Mouse (Mus musculus): ENCODE results near the gene Sik3. TPM values are rescaled to one million over a fixed set of nuclear protein-coding genes. Genes with fewer than 3 reads are reported as not detected.

Gene Sik3
- polyA plus RNA-seq, 1 experiment from 2014 or later = 10.6 TPM

DNA sequence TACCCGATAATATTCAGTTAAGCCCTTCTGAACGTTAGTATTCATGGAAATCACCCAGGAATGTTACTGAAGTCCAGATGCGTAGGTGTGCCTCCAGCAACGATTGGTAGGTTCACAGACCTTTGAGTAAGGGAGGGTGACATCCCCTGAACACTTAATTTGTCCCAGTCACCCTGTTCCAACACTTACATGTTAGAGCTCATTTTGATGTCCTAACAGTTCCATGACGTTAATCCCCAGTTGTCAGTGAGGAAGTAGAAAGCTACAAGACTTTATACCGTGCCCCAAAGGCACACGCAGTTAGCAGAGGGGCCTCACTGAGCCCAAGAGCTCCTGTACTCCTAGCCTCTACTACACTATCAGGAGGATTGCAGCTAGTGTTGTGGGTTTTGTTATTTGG, 36.9 kb downstream of the Sik3 start:
- Histone ChIP-seq H3K9ac (ENCODE audit: low read length) (no peak overlapping the region), H3K4me1 (ENCODE audit: control insufficient read depth, insufficient read depth, low read length) (peaks cover 5% of the 10 kb centered on the region; the same call in 1 of the 2 replicates), H3K27ac (replicated peaks; ENCODE audit: low read depth, low read length) (no peak overlapping the region), H3K9me3 (ENCODE audit: control insufficient read depth, low read length) (no peaks in the 10 kb centered on the region), H3K27me3 (ENCODE audit: control insufficient read depth, insufficient read depth, low read length) (no peaks in the 10 kb centered on the region), H3K4me3 (ENCODE audit: low read depth, low read length) (no peak overlapping the region), H3K4me2 (ENCODE audit: low read depth, severe bottlenecking) (no peak overlapping the region), H3K36me3 (ENCODE audit: control insufficient read depth, insufficient read depth, low read length) (no peaks in the 10 kb centered on the region)
- DNase-seq (ENCODE audit: low spot score) (no peak), ATAC-seq (ENCODE audit: insufficient number of reproducible peaks, low FRiP score, low TSS enrichment, low read depth) (no peak)
- 54% methylated on average over 7 of the region's 7 CpGs for WGBS

DNA sequence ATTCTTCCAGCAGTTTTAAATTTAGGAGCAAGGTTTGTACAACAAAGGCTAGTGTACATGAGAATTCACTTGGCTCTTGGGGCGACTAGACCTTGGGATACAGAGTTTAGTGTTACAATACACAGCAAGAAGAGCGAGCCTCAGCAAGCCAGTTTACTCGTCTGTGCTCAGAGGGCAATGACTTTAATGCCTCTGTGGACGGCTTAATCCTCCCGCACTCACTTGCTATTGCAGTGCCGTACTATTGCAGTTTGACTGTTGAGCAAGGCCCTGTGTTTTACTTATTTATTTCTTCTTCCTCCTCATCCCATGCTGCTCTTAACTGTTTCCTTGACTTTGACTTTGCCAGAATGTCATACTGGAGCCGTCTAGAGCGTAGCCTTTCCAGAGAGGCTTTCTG, 37.6 kb downstream of the Sik3 start:
- Histone ChIP-seq H3K36me3 (ENCODE audit: control insufficient read depth, insufficient read depth, low read length) (no peaks in the 10 kb centered on the region), H3K4me2 (ENCODE audit: low read depth, severe bottlenecking) (no peak overlapping the region), H3K4me3 (ENCODE audit: low read depth, low read length) (no peak overlapping the region), H3K9me3 (ENCODE audit: control insufficient read depth, low read length) (no peaks in the 10 kb centered on the region), H3K27ac (replicated peaks; ENCODE audit: low read depth, low read length) (no peak overlapping the region), H3K9ac (ENCODE audit: low read length) (no peak overlapping the region), H3K27me3 (ENCODE audit: control insufficient read depth, insufficient read depth, low read length) (no peaks in the 10 kb centered on the region), H3K4me1 (ENCODE audit: control insufficient read depth, insufficient read depth, low read length) (peaks cover 7% of the 10 kb centered on the region; the same call in 1 of the 2 replicates)
- no peak for ATAC-seq (ENCODE audit: insufficient number of reproducible peaks, low FRiP score, low TSS enrichment, low read depth)
- DNase-seq (ENCODE audit: low spot score) = no peak
- WGBS = 67% methylated on average over 8 of the region's 8 CpGs

DNA sequence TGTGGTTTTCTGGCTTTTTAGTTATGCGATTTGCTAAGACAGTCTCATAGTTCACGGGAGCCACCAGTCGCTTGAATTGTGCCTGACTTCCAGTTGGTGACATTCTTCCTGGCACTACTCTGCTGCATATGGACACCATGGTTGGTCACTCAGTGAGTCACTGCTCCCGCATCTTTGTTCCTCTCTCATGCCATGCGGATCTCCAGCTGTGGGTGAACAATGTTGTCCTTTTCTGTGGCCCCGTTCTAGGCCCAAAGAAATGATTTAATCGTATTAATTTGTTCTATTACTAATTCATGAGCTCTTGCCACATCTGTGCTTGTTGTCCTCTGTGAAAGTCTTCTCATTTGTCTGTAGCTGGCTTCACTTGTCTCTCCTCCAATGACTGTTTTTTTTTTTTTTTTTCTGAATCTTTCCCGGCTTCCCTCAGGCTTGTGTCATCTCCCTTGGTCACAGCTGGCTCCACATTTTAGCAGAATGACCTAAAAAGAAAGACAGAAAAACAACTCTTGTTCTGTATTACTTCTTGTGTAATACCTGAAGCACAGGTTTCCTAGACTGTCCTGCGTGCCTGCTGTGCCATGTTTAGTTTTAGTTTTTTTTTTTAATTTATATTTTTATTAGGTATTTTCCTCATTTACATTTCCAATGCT, 40.5 kb downstream of the Sik3 start:
- H3K27ac ChIP-seq (replicated peaks; ENCODE audit: low read depth, low read length) = no peak overlapping the region
- 91% methylated on average over 9 of the region's 9 CpGs for WGBS
- H3K36me3 ChIP-seq (ENCODE audit: control insufficient read depth, insufficient read depth, low read length) = no peaks in the 10 kb centered on the region
- no peak overlapping the region for H3K9ac ChIP-seq (ENCODE audit: low read length)
- H3K4me1 ChIP-seq (ENCODE audit: control insufficient read depth, insufficient read depth, low read length) = peaks cover 7% of the 10 kb centered on the region; the same call in 1 of the 2 replicates
- ATAC-seq (ENCODE audit: insufficient number of reproducible peaks, low FRiP score, low TSS enrichment, low read depth) (no peak), DNase-seq (ENCODE audit: low spot score) (no peak)
- no peaks in the 10 kb centered on the region for H3K9me3 ChIP-seq (ENCODE audit: control insufficient read depth, low read length)
- H3K4me2 ChIP-seq (ENCODE audit: low read depth, severe bottlenecking) = no peak overlapping the region
- H3K4me3 ChIP-seq (ENCODE audit: low read depth, low read length) = no peak overlapping the region
- H3K27me3 ChIP-seq (ENCODE audit: control insufficient read depth, insufficient read depth, low read length) = no peaks in the 10 kb centered on the region

DNA sequence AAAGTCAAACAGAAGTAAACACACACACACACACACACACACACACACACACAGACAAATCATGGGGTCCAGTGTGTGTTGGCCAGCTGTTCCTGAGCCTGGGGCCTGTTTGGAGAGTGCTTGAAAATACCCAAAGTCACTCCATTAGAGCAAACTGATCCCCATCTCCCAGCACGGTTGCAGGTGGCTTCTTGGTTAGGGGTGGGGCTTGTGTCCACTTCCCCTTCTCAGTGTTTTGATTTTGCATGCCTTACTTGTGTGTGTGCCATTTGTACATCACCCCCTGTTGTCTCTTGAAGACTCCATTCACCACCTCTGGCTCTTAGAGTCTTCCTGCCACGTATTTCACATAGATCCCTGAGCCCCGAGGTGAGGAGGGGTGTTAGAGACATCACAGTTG, 45.4 kb downstream of the Sik3 start:
- Histone ChIP-seq H3K36me3 (ENCODE audit: control insufficient read depth, insufficient read depth, low read length) (no peaks in the 10 kb centered on the region), H3K9ac (ENCODE audit: low read length) (no peak overlapping the region), H3K27me3 (ENCODE audit: control insufficient read depth, insufficient read depth, low read length) (no peaks in the 10 kb centered on the region), H3K9me3 (ENCODE audit: control insufficient read depth, low read length) (no peaks in the 10 kb centered on the region), H3K4me3 (ENCODE audit: low read depth, low read length) (no peak overlapping the region), H3K27ac (replicated peaks; ENCODE audit: low read depth, low read length) (no peak overlapping the region), H3K4me1 (ENCODE audit: control insufficient read depth, insufficient read depth, low read length) (peaks cover 7% of the 10 kb centered on the region; the same call in 1 of the 2 replicates), H3K4me2 (ENCODE audit: low read depth, severe bottlenecking) (no peak overlapping the region)
- DNase-seq (ENCODE audit: low spot score) (no peak), ATAC-seq (ENCODE audit: insufficient number of reproducible peaks, low FRiP score, low TSS enrichment, low read depth) (no peak)
- WGBS = 86% methylated on average over 3 of the region's 3 CpGs

DNA sequence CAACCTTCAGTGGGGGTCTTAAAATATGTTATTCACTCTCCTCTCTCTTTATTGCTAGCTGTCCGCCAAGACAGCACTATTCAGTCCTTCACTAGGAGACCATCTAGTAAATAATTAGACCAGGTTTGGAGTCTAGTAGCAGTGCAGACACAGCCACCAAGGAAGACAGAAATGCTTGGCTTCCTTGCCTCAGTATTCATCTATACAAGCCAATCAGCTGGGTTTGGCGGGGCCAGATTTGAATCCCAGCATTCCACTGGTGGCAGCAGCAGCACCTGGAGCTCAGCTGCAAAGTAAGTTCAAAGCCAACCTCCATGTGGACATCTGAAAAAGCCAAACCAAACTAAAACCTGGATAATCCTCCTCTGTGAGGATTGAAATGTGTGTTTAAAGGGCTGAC, 47.6 kb downstream of the Sik3 start:
- Histone ChIP-seq H3K36me3 (ENCODE audit: control insufficient read depth, insufficient read depth, low read length) (no peaks in the 10 kb centered on the region), H3K27me3 (ENCODE audit: control insufficient read depth, insufficient read depth, low read length) (no peaks in the 10 kb centered on the region), H3K9ac (ENCODE audit: low read length) (no peak overlapping the region), H3K4me2 (ENCODE audit: low read depth, severe bottlenecking) (no peak overlapping the region), H3K9me3 (ENCODE audit: control insufficient read depth, low read length) (no peaks in the 10 kb centered on the region), H3K4me3 (ENCODE audit: low read depth, low read length) (no peak overlapping the region), H3K27ac (replicated peaks; ENCODE audit: low read depth, low read length) (no peak overlapping the region), H3K4me1 (ENCODE audit: control insufficient read depth, insufficient read depth, low read length) (no peaks in the 10 kb centered on the region)
- ATAC-seq (ENCODE audit: insufficient number of reproducible peaks, low FRiP score, low TSS enrichment, low read depth) (no peak), DNase-seq (ENCODE audit: low spot score) (no peak)
- WGBS = 83% methylated on average over 2 of the region's 2 CpGs

DNA sequence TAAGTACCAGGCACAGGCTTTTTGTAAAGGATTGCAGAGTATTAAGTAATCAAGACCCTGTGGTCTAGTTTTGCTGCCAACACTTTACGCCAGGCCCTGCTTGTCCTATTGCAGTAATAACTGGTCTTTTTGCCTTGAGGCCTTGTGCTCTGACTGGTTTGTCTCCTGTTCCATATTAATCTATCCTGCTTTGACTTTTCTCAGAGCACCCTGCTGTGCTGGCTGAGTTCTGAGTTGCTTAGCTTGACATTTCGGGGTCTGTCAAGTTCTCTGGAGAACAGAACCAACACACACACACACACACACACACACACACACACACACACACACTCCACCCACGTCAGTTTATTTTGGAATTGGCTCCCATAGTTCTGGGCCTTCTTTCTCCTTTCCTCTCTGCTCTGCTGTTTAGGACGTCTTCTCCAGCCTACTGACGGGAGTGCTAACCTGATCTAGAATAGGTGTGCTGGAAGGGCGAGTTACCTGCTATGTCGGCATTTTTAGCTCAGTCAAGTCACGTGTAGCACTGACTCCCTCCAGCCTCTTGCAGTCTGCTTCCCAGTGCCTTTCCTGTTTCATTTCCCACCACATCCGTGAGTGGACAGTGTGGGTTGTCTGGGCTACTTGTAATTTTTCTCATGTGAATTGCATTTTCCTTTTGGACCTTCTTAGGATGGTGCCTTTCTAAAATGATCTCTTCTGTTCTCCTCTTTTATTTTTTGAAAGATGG, 49.2 kb downstream of the Sik3 start:
- Histone ChIP-seq H3K27me3 (ENCODE audit: control insufficient read depth, insufficient read depth, low read length) (no peaks in the 10 kb centered on the region), H3K9ac (ENCODE audit: low read length) (no peak overlapping the region), H3K4me3 (ENCODE audit: low read depth, low read length) (no peak overlapping the region), H3K36me3 (ENCODE audit: control insufficient read depth, insufficient read depth, low read length) (no peaks in the 10 kb centered on the region), H3K27ac (replicated peaks; ENCODE audit: low read depth, low read length) (no peak overlapping the region), H3K9me3 (ENCODE audit: control insufficient read depth, low read length) (no peaks in the 10 kb centered on the region), H3K4me2 (ENCODE audit: low read depth, severe bottlenecking) (no peak overlapping the region), H3K4me1 (ENCODE audit: control insufficient read depth, insufficient read depth, low read length) (peaks cover 4% of the 10 kb centered on the region)
- ATAC-seq (ENCODE audit: insufficient number of reproducible peaks, low FRiP score, low TSS enrichment, low read depth) (no peak), DNase-seq (ENCODE audit: low spot score) (no peak)
- WGBS = 80% methylated on average over 9 of the region's 9 CpGs

DNA sequence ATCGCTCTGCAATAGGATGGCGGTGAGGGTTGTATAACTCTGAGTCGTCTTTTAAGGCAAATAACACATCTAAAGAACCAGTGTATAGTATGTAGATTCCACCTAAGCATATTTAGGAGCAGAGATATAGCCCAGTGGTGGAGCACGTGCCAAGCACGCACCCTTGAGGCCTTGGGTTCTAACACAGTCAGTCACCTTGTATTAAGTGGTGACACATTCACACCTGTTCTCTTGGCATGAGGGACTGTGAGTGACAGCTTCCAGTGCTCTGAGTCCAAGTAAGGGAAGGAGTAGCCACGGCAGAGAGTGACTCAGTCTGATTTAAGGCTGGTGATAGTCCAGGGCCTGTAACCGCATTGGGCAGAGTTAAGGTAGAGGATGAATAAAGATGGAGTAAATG, 51.7 kb downstream of the Sik3 start:
- Histone ChIP-seq H3K4me3 (ENCODE audit: low read depth, low read length) (no peak overlapping the region), H3K36me3 (ENCODE audit: control insufficient read depth, insufficient read depth, low read length) (no peaks in the 10 kb centered on the region), H3K27ac (replicated peaks; ENCODE audit: low read depth, low read length) (no peak overlapping the region), H3K4me1 (ENCODE audit: control insufficient read depth, insufficient read depth, low read length) (peaks cover 15% of the 10 kb centered on the region), H3K9me3 (ENCODE audit: control insufficient read depth, low read length) (no peaks in the 10 kb centered on the region), H3K4me2 (ENCODE audit: low read depth, severe bottlenecking) (no peak overlapping the region), H3K9ac (ENCODE audit: low read length) (no peak overlapping the region), H3K27me3 (ENCODE audit: control insufficient read depth, insufficient read depth, low read length) (no peaks in the 10 kb centered on the region)
- ATAC-seq (ENCODE audit: insufficient number of reproducible peaks, low FRiP score, low TSS enrichment, low read depth) (no peak), DNase-seq (ENCODE audit: low spot score) (no peak)
- 91% methylated on average over 7 of the region's 7 CpGs for WGBS

DNA sequence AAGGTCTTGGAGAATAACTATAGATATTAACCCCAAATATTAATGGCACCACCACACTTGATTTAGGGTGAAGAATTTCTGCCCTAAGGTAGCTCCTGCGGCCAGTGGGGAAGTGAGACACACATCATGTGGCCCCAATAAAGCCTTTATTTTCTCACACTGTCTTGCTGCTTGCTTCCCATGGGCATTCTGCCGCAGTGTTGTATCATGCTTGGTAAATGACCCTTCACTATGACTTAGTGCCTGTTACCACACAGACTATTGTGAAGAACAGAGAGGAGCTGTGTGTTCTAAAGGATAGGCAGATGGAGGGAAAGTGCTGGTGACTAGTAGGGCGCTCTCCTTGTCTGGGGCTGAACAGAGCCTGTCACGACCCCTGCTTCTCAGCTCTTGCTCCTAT, 54.1 kb downstream of the Sik3 start:
- H3K4me2 ChIP-seq (ENCODE audit: low read depth, severe bottlenecking) = no peak overlapping the region
- H3K9ac ChIP-seq (ENCODE audit: low read length) = no peak overlapping the region
- no peak overlapping the region for H3K4me3 ChIP-seq (ENCODE audit: low read depth, low read length)
- WGBS = 73% methylated on average over 4 of the region's 4 CpGs
- H3K9me3 ChIP-seq (ENCODE audit: control insufficient read depth, low read length) = no peaks in the 10 kb centered on the region
- H3K27ac ChIP-seq (replicated peaks; ENCODE audit: low read depth, low read length) = 0 out of 2 replicates have a peak overlapping the region, but pooled peaks have one; percentile 30
- ATAC-seq (ENCODE audit: insufficient number of reproducible peaks, low FRiP score, low TSS enrichment, low read depth) (no peak), DNase-seq (ENCODE audit: low spot score) (no peak)
- H3K4me1 ChIP-seq (ENCODE audit: control insufficient read depth, insufficient read depth, low read length) = peaks cover 15% of the 10 kb centered on the region
- H3K36me3 ChIP-seq (ENCODE audit: control insufficient read depth, insufficient read depth, low read length) = no peaks in the 10 kb centered on the region
- H3K27me3 ChIP-seq (ENCODE audit: control insufficient read depth, insufficient read depth, low read length) = no peaks in the 10 kb centered on the region

Measured in limb, embryonic 11.5 days (tissue).